Mouse (Mus musculus) midbrain, postnatal 0 days (tissue): ENCODE results near the gene 1700074P13Rik. TPM values are rescaled to one million over a fixed set of nuclear protein-coding genes. Genes with fewer than 3 reads are reported as not detected.

Experiments used
- ATAC-seq: fragments of 200-750 bp; cut with Nextera tagmentation; 2 replicates; pipeline ENCODE4 v1.8.0; 2017; ENCODE audit warnings: moderate number of reproducible peaks, mild to moderate bottlenecking, moderate TSS enrichment, moderate library complexity; ENCODE audit not compliant: low FRiP score
- DNase-seq: peaks from one replicate; pipeline ENCODE4 v3.0.0-alpha.2; 2015; ENCODE audit warnings: low spot score
- H3K27ac ChIP-seq: fragments of 300-500 bp; sonication (generic); 2 replicates; pipeline ENCODE4 v1.5.1; 2014; ENCODE audit warnings: low read depth, mild to moderate bottlenecking, low read length, mixed read lengths
- H3K27me3 ChIP-seq: fragments of 300-500 bp; sonication (generic); 2 replicates; pipeline ENCODE4 v1.6.1; 2014; ENCODE audit warnings: low read length, control low read depth, mixed read lengths; ENCODE audit not compliant: insufficient read depth
- H3K36me3 ChIP-seq: fragments of 300-500 bp; sonication (generic); 2 replicates; pipeline ENCODE4 v1.6.1; 2014; ENCODE audit warnings: low read length, control low read depth, mixed read lengths; ENCODE audit not compliant: insufficient read depth
- H3K4me1 ChIP-seq: fragments of 300-500 bp; sonication (generic); 2 replicates; pipeline ENCODE4 v1.6.1; 2014; ENCODE audit warnings: mild to moderate bottlenecking, control low read depth, antibody characterized with exemption, low read length, mixed read lengths; ENCODE audit not compliant: insufficient read depth
- H3K4me2 ChIP-seq: fragments of 300-500 bp; sonication (generic); 2 replicates; pipeline ENCODE4 v1.6.1; 2014; ENCODE audit warnings: low read depth, mild to moderate bottlenecking, low read length, mixed read lengths; ENCODE audit not compliant: poor library complexity, severe bottlenecking
- H3K4me3 ChIP-seq: fragments of 300-500 bp; sonication (generic); 2 replicates; pipeline ENCODE4 v1.5.1; 2014; ENCODE audit warnings: low read depth, mild to moderate bottlenecking, low read length, moderate library complexity
- H3K9ac ChIP-seq: fragments of 300-500 bp; sonication (generic); replicated peaks from 2 replicates; pipeline ENCODE4 v1.6.1; 2014; ENCODE audit warnings: mild to moderate bottlenecking, low read length, moderate library complexity, mixed read lengths; ENCODE audit not compliant: poor library complexity, severe bottlenecking
- H3K9me3 ChIP-seq: fragments of 300-500 bp; sonication (generic); 2 replicates; pipeline ENCODE4 v1.6.1; 2016; ENCODE audit warnings: low read length, control low read depth
- CTCF ChIP-seq: IDR thresholded peaks from 2 replicates; pipeline ENCODE4 v1.5.1; 2016; ENCODE audit warnings: antibody characterized with exemption, mild to moderate bottlenecking
- WGBS: fragments of 180-500 bp; shearing (Covaris S2); extraction: QIAGEN DNeasy Blood & Tissue Kit; methylation state at CpG from one replicate; pipeline ENCODE4 v1.1.7; 2014; 5-methylcytosine and 5-hydroxymethylcytosine counted together
- polyA plus RNA-seq: library from polyadenylated mRNA; unstranded; fragments of >200 nt; fragmentation: Nextera tagmentation; extraction: Ambion mirVana; gene quantifications from 2 replicates; pipeline ENCODE4 v1.2.1, GENCODE M21; 2015
- total RNA-seq: library from RNA; depleted of rRNA; stranded (reverse); fragments of >200 nt; gene quantifications from 2 replicates; pipeline ENCODE4 v1.2.3, GENCODE M21; 2014; rRNA removed

The 1700074P13Rik gene
- total and polyA plus RNA-seq, 2 experiments from 2014 or later = not detected

- Histone ChIP-seq H3K4me2 (no peak overlapping the region), H3K27ac (no peak overlapping the region), H3K4me1 (no peaks in the 10 kb centered on the region), H3K9me3 (no peaks in the 10 kb centered on the region), H3K9ac (no peak overlapping the region), H3K4me3 (no peak overlapping the region), H3K36me3 (no peaks in the 10 kb centered on the region), H3K27me3 (no peaks in the 10 kb centered on the region)
- no peak for DNase-seq
- ATAC-seq = no peak
- TF ChIP-seq CTCF = no peak
- WGBS = 90% methylated on average over 1 of the region's 1 CpGs
These were observed 45.6 kb downstream of the 1700074P13Rik start for GRCm38 (mm10) chr6:40894716-40895115.

DNA sequence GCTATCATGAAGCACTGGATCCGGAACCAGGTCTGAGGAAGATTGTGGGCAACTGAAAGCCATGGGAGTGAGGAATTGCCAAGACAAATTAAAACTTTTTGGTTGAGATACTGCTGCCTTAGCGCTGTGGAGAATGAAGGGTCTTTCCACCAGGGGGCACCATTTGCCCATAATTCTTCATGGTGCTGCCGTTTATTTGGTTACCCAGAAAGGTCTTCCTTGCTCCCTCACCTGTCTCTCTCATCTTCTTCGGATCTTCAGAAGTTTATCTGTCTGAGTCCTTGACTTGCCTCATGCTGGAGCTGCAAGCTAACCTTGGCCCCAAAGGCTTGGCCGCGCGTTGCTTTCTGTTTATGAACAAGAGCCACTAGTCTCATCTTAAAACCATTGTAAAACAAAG is 46.8 kb downstream of the 1700074P13Rik start:
- Histone ChIP-seq H3K4me1 (no peaks in the 10 kb centered on the region), H3K9ac (no peak overlapping the region), H3K9me3 (no peaks in the 10 kb centered on the region), H3K36me3 (no peaks in the 10 kb centered on the region), H3K27me3 (no peaks in the 10 kb centered on the region), H3K27ac (no peak overlapping the region), H3K4me3 (no peak overlapping the region), H3K4me2 (no peak overlapping the region)
- peak; percentile 24; the same call in 1 of the 2 replicates for TF ChIP-seq CTCF
- ATAC-seq (no peak), DNase-seq (peak; percentile 3)
- 46% methylated on average over 7 of the region's 7 CpGs for WGBS

- no peaks in the 10 kb centered on the region for H3K36me3 ChIP-seq
- DNase-seq (no peak), ATAC-seq (no peak)
- H3K9me3 ChIP-seq = no peaks in the 10 kb centered on the region
- 84% methylated on average over 4 of the region's 4 CpGs for WGBS
- H3K4me3 ChIP-seq = no peak overlapping the region
- no peak overlapping the region for H3K4me2 ChIP-seq
- no peak for TF ChIP-seq CTCF
- H3K27me3 ChIP-seq = no peaks in the 10 kb centered on the region
- no peaks in the 10 kb centered on the region for H3K4me1 ChIP-seq
- H3K9ac ChIP-seq = no peak overlapping the region
- no peak overlapping the region for H3K27ac ChIP-seq
These were observed 48.6 kb downstream of the 1700074P13Rik start for GRCm38 (mm10) chr6:40891754-40892153.

GRCm38 (mm10) chr6:40890973-40891372 is 49.4 kb downstream of the 1700074P13Rik start:
- TF ChIP-seq CTCF = no peak
- DNase-seq (no peak), ATAC-seq (no peak)
- 75% methylated on average over 1 of the region's 1 CpGs for WGBS
- no peak overlapping the region for H3K27ac ChIP-seq
- no peaks in the 10 kb centered on the region for H3K4me1 ChIP-seq
- H3K4me2 ChIP-seq = no peak overlapping the region
- no peaks in the 10 kb centered on the region for H3K36me3 ChIP-seq
- no peak overlapping the region for H3K9ac ChIP-seq
- H3K27me3 ChIP-seq = no peaks in the 10 kb centered on the region
- no peak overlapping the region for H3K4me3 ChIP-seq
- H3K9me3 ChIP-seq = no peaks in the 10 kb centered on the region

DNA sequence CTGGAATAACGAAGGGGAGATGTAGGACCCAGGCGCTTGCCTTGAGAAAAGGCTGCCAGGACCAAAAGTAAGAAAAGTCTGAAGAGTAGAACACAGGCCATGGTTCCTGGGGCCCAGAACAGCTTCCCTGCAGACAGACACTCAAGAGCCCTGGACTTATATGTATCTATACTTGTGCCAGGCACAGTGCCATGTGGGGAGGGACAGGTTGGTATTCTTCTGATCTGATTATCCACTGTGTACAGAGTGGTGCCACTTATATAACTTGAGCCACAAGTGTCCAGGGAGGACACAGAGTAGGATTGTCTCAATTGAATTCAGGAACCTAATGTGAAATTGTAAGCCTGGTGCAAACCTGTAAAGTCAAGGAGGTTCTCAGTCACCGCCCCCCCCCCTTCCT is 53.0 kb downstream of the 1700074P13Rik start, which contains the start of gene Moxd2:
Gene Moxd2, minus strand, starts transcription at position 101 of the 400 bp plus-strand sequence.
- H3K27ac ChIP-seq = no peak within 1 kb of the TSS
- H3K9me3 ChIP-seq = no peaks in the 10 kb centered on the region
- no peak for TF ChIP-seq CTCF
- 87% methylated on average over 3 of the region's 3 CpGs for WGBS
- no peak within 1 kb of the TSS for H3K4me2 ChIP-seq
- DNase-seq (no peak), ATAC-seq (no peak)
- H3K9ac ChIP-seq = no peak within 1 kb of the TSS
- H3K27me3 ChIP-seq = no peaks in the 10 kb centered on the region
- no peaks in the 10 kb centered on the region for H3K4me1 ChIP-seq
- H3K4me3 ChIP-seq = no peak within 1 kb of the TSS
- H3K36me3 ChIP-seq = no peaks in the 10 kb centered on the region

Other genes starting within 250 kb of the 1700074P13Rik start
- not detected in 2 replicates for gene Moxd2, start 53.1 kb downstream of the 1700074P13Rik start, total RNA-seq
- gene Moxd2, start 53.1 kb downstream of the 1700074P13Rik start, polyA plus RNA-seq = not detected in 2 replicates
- gene Prss58, start 40.2 kb downstream of the 1700074P13Rik start, total RNA-seq = not detected in 2 replicates
- not detected in 2 replicates for gene Prss58, start 40.2 kb downstream of the 1700074P13Rik start, polyA plus RNA-seq
- gene Gm4744, start 11.3 kb upstream of the 1700074P13Rik start, total RNA-seq = not detected in 2 replicates
- gene Gm4744, start 11.3 kb upstream of the 1700074P13Rik start, polyA plus RNA-seq = not detected in 2 replicates
- gene 1810009J06Rik, start 24.2 kb upstream of the 1700074P13Rik start, total RNA-seq = not detected in 2 replicates
- gene 1810009J06Rik, start 24.2 kb upstream of the 1700074P13Rik start, polyA plus RNA-seq = 0.20 TPM in 1 of 2 replicates, not detected in the other
- gene Gm2663, start 58.9 kb upstream of the 1700074P13Rik start, total RNA-seq = not detected in 2 replicates
- gene Gm2663, start 58.9 kb upstream of the 1700074P13Rik start, polyA plus RNA-seq = 0.25 TPM in 1 of 2 replicates, not detected in the other
- gene 2210010C04Rik, start 95.0 kb upstream of the 1700074P13Rik start, total RNA-seq = not detected in 2 replicates
- gene 2210010C04Rik, start 95.0 kb upstream of the 1700074P13Rik start, polyA plus RNA-seq = not detected in 2 replicates